Mouse (Mus musculus) spleen, postnatal 14 days (tissue): ENCODE results near the gene Taok1.
"Not testable (repeated sequence)": the region's sequence is repeated elsewhere in the genome, so short reads cannot be mapped to it uniquely, and the experiment has no call there.

ENCODE experiments used
- DNase-seq, 2 experiments: peaks; one replicate each; pipeline ENCODE4 v3.0.0; 2021 to 2022; ENCODE audit warnings: low spot score in 2 of 2

Gene Taok1

GRCm38 (mm10) chr11:77585201-77585600 is 22.4 kb downstream of the Taok1 start:
- DNase-seq: no peak

- DNase-seq: no peak
These were observed 62.4 kb downstream of the Taok1 start for GRCm38 (mm10) chr11:77545261-77545660.

- DNase-seq: no peak
These were observed 75.3 kb downstream of the Taok1 start for GRCm38 (mm10) chr11:77532202-77532846.

GRCm38 (mm10) chr11:77530862-77531261 is 76.8 kb downstream of the Taok1 start:
- no peak for DNase-seq

GRCm38 (mm10) chr11:77529644-77530043 is 78.0 kb downstream of the Taok1 start:
- no peak for DNase-seq

- not testable (repeated sequence) for DNase-seq
These were observed 79.2 kb downstream of the Taok1 start for GRCm38 (mm10) chr11:77528420-77528819.

GRCm38 (mm10) chr11:77525804-77526486 is 81.7 kb downstream of the Taok1 start:
- no peak for DNase-seq

GRCm38 (mm10) chr11:77520601-77521529 is 86.8 kb downstream of the Taok1 start:
- no peak for DNase-seq

GRCm38 (mm10) chr11:77519043-77519442 is 88.6 kb downstream of the Taok1 start, which contains the start of gene Gm10392:
TSS of gene Gm10392 (minus strand) at chr11:77519198.
- peak in 1 of 2 experiments; percentile 31 for DNase-seq

- no peak for DNase-seq
These were observed 89.4 kb downstream of the Taok1 start for GRCm38 (mm10) chr11:77518051-77518798.

- no peak for DNase-seq
These were observed 90.8 kb downstream of the Taok1 start for GRCm38 (mm10) chr11:77516553-77517425.

- DNase-seq: no peak
These were observed 91.7 kb downstream of the Taok1 start, which contains the start of gene Trp53i13 for GRCm38 (mm10) chr11:77515637-77516552. TSS of gene Trp53i13 (minus strand) at chr11:77515980.

- peak in 1 of 2 experiments; percentile 53 for DNase-seq
These were observed 92.6 kb downstream of the Taok1 start, which contains the start of gene Abhd15 for GRCm38 (mm10) chr11:77514832-77515636. TSS of gene Abhd15 (plus strand) at chr11:77515121.

- DNase-seq: peak in 1 of 2 experiments; percentile 31
These were observed 93.3 kb downstream of the Taok1 start for GRCm38 (mm10) chr11:77514281-77514831.

- no peak for DNase-seq
These were observed 93.8 kb downstream of the Taok1 start for GRCm38 (mm10) chr11:77513811-77514170.

GRCm38 (mm10) chr11:77512891-77513810 is 94.5 kb downstream of the Taok1 start:
- peak; percentile 66 to 75 for DNase-seq

GRCm38 (mm10) chr11:77511336-77511735 is 96.3 kb downstream of the Taok1 start:
- DNase-seq: no peak
